ENCODE assay signal across 22 mouse cellular contexts in the genomic region with DNA sequence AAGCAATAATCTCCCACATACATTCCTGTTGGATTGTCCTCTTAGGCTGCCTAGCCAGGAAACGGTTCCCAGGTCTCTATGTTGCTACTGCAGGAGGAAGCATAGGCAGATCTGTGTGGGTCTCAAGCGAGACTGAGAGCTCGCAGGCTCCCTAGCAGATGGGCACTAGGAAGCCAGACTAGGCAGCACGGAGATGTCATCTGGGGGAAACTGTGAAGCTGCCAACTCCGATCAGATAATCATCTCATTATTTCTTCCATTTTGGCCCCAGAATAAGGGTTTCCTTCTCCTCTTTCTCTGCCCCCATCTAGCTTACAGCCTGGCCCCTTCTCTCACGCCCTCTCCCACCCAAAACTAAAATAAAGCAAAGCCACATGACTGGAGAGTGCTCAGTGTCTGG. TPM values are rescaled to one million over a fixed set of nuclear protein-coding genes. Genes with fewer than 3 reads are reported as not detected.
DNase-seq lines count a peak whose midpoint lies in the region; ATAC-seq and TF ChIP-seq lines count a peak whose summit lies in the region.
"Had no signal": no experiment of that assay in that cellular context is flagged by ENCODE, and none has a peak within 500 bp of the region (broad histone marks: within the 10 kb centered on the region; RNA-seq: fewer than 3 reads in every experiment).

No protein-coding gene starts in this region.

- no peak overlapping the region for H3K27ac ChIP-seq in cerebellum, adult 2 months (ENCODE audit: insufficient read depth, low read length)
- no peak overlapping the region for H3K27ac ChIP-seq in hindbrain, embryonic 16.5 days (ENCODE audit: low read depth, low read length)
- H3K27ac ChIP-seq in hindbrain, embryonic 14.5 days, result no peak overlapping the region
- H3K27ac ChIP-seq in limb, embryonic 10.5 days, result no peak overlapping the region
- H3K27ac ChIP-seq: midbrain, embryonic 13.5 days; stomach, postnatal 0 days had no signal

- no peaks in the 10 kb centered on the region; the same call in 1 of the 2 replicates for H3K27me3 ChIP-seq in cerebellum, adult 2 months (ENCODE audit: control insufficient read depth, insufficient read depth, low read length)
- no peaks in the 10 kb centered on the region for H3K27me3 ChIP-seq in hindbrain, embryonic 16.5 days (replicated peaks; ENCODE audit: control insufficient read depth, insufficient read depth, low read length)
- no peaks in the 10 kb centered on the region for H3K27me3 ChIP-seq in hindbrain, embryonic 14.5 days (ENCODE audit: control insufficient read depth, insufficient read depth, low read length)
- H3K27me3 ChIP-seq in limb, embryonic 10.5 days (ENCODE audit: low read depth, poor library complexity, severe bottlenecking), result 0 out of 2 replicates have a peak, but pooled peaks cover 4% of the 10 kb centered on the region
- H3K27me3 ChIP-seq: midbrain, embryonic 13.5 days had no signal

- no peak overlapping the region for H3K4me2 ChIP-seq in hindbrain, embryonic 16.5 days (ENCODE audit: low read length)
- no peak overlapping the region for H3K4me2 ChIP-seq in hindbrain, embryonic 14.5 days (replicated peaks)
- H3K4me2 ChIP-seq: midbrain, embryonic 13.5 days had no signal

- TF ChIP-seq POLR2A in cerebellum, adult 2 months (IDR thresholded peaks at IDR 0.05; ENCODE audit: borderline replicate concordance, insufficient read depth, low read length), result no peak
- TF ChIP-seq POLR2A in brain, embryonic 14.5 days (IDR thresholded peaks at IDR 0.05; ENCODE audit: borderline replicate concordance, extremely low read depth, insufficient read depth, insufficient read length, poor library complexity, severe bottlenecking), result no peak

- H3K36me3 ChIP-seq in hindbrain, embryonic 16.5 days (ENCODE audit: control insufficient read depth, insufficient read depth, low read length), result no peaks in the 10 kb centered on the region
- H3K36me3 ChIP-seq in hindbrain, embryonic 14.5 days (replicated peaks; ENCODE audit: control insufficient read depth, insufficient read depth), result no peaks in the 10 kb centered on the region
- no peaks in the 10 kb centered on the region for H3K36me3 ChIP-seq in limb, embryonic 10.5 days
- H3K36me3 ChIP-seq: midbrain, embryonic 13.5 days had no signal

- TF ChIP-seq CTCF in cerebellum, adult 2 months (IDR thresholded peaks at IDR 0.05; ENCODE audit: borderline replicate concordance, insufficient read depth, low read depth, low read length), result no peak
- TF ChIP-seq CTCF in brain, embryonic 14.5 days (IDR thresholded peaks at IDR 0.05; ENCODE audit: borderline replicate concordance, extremely low read depth, insufficient read depth, insufficient read length), result no peak

- no peak overlapping the region for H3K4me3 ChIP-seq in cerebellum, adult 2 months (replicated peaks; ENCODE audit: insufficient read depth, low read depth, low read length)
- H3K4me3 ChIP-seq in hindbrain, embryonic 16.5 days (ENCODE audit: low read length), result no peak overlapping the region
- no peak overlapping the region for H3K4me3 ChIP-seq in hindbrain, embryonic 14.5 days (replicated peaks; ENCODE audit: low read length)
- no peak overlapping the region for H3K4me3 ChIP-seq in limb, embryonic 10.5 days
- H3K4me3 ChIP-seq: midbrain, embryonic 13.5 days had no signal

- 16% methylated on average over 6 of the region's 6 CpGs for WGBS in cerebellum, adult 2 months
- 61% methylated on average over 6 of the region's 6 CpGs for WGBS in hindbrain, embryonic 16.5 days
- 77% methylated on average over 6 of the region's 6 CpGs for WGBS in hindbrain, embryonic 14.5 days
- 88% methylated on average over 6 of the region's 6 CpGs for WGBS in limb, embryonic 10.5 days

- H3K4me1 ChIP-seq in cerebellum, adult 2 months (ENCODE audit: control insufficient read depth, insufficient read depth, low read length), result no peaks in the 10 kb centered on the region
- H3K4me1 ChIP-seq in hindbrain, embryonic 16.5 days (ENCODE audit: control insufficient read depth, insufficient read depth, low read depth, low read length), result no peaks in the 10 kb centered on the region
- no peaks in the 10 kb centered on the region for H3K4me1 ChIP-seq in hindbrain, embryonic 14.5 days (replicated peaks; ENCODE audit: control insufficient read depth, insufficient read depth, low read length)
- H3K4me1 ChIP-seq in limb, embryonic 10.5 days, result peaks cover 26% of the 10 kb centered on the region

- no peak for ATAC-seq in hindbrain, embryonic 16.5 days
- no peak for ATAC-seq in hindbrain, embryonic 14.5 days (ENCODE audit: low FRiP score)
- ATAC-seq: CD4-positive, CD25-positive, alpha-beta regulatory T cell, adult 4 months; inflammation-experienced regulatory T-cells, adult 6 months; liver, postnatal 0 days; Patski had no signal

- H3K9me3 ChIP-seq in hindbrain, embryonic 16.5 days (ENCODE audit: control insufficient read depth, low read length), result no peaks in the 10 kb centered on the region
- no peaks in the 10 kb centered on the region for H3K9me3 ChIP-seq in hindbrain, embryonic 14.5 days (ENCODE audit: control insufficient read depth, low read length)
- no peaks in the 10 kb centered on the region for H3K9me3 ChIP-seq in limb, embryonic 10.5 days (replicated peaks)
- H3K9me3 ChIP-seq: midbrain, embryonic 13.5 days had no signal

- peak; percentile 14 to 20 for DNase-seq in cerebellum, postnatal 14 days
- DNase-seq in cerebellum, adult 2 months, result no peak
- DNase-seq in hindbrain, embryonic 14.5 days (ENCODE audit: low spot score), result no peak
- peak; percentile 77 for DNase-seq in brain, embryonic 14.5 days (ENCODE audit: low read depth)
- DNase-seq in layer of hippocampus, adult 9-10 months (ENCODE audit: low spot score), result peak; percentile 35
- DNase-seq in limb, embryonic 10.5 days (ENCODE audit: low spot score), result no peak
- no peak for DNase-seq in kidney, adult 8-10 months
- DNase-seq: adrenal gland, adult 8-10 months; cerebellum, adult 11 months; gastrocnemius, postnatal 14 days; heart, postnatal 10 days; kidney, adult 9 months; kidney, postnatal 25 days; liver; liver, postnatal 0 days; right cerebral cortex, postnatal 14 days had no signal

- 0 out of 2 replicates have a peak overlapping the region, but pooled peaks have one; percentile 19 for H3K9ac ChIP-seq in hindbrain, embryonic 16.5 days (ENCODE audit: low read depth, low read length)
- H3K9ac ChIP-seq in hindbrain, embryonic 14.5 days, result no peak overlapping the region
- H3K9ac ChIP-seq: liver, postnatal 0 days had no signal

RNA-seq across cellular contexts. Expression of gene Pappa2, which starts 25.5 kb away (rescaled TPM):
- polyA plus RNA-seq in cerebellum, adult 2 months (2012; rRNA removed), result 0.31 and 0.35 TPM in 2 replicates
- polyA plus RNA-seq in hindbrain, embryonic 16.5 days (2015; fragmentation: Nextera tagmentation; extraction: Ambion mirVana), result 0.71 and 0.79 TPM in 2 replicates
- polyA plus RNA-seq in hindbrain, embryonic 14.5 days (2014; fragmentation: Nextera tagmentation; extraction: Ambion mirVana), result 0.67 and 1.1 TPM in 2 replicates
- polyA plus RNA-seq in brain, embryonic 14.5 days (2012; rRNA removed), result 1.1 and 1.8 TPM in 2 replicates
- polyA plus RNA-seq in limb, embryonic 10.5 days (2016; fragmentation: Nextera tagmentation; extraction: Ambion mirVana), result 0.10 and 0.41 TPM in 2 replicates
- polyA plus RNA-seq: CD4-positive, CD25-positive, alpha-beta regulatory T cell, adult 4 months; inflammation-experienced regulatory T-cells, adult 6 months had no signal

Comparison
In these comparisons a context has a peak if more than half of its experiments do, and no peak if none do; other contexts are left out.
1. DNase-seq: peak in cerebellum, postnatal 14 days (2 of 2), brain, embryonic 14.5 days (single experiment) and layer of hippocampus, adult 9-10 months (single experiment); none in cerebellum, adult 2 months (0 of 2), hindbrain, embryonic 14.5 days (single experiment), limb, embryonic 10.5 days (single experiment) and kidney, adult 8-10 months (0 of 2).